Mouse (Mus musculus) mesoderm, embryonic 11.5 days (tissue): Measurements from ENCODE around the gene Pdzrn3.

Experiments used
- DNase-seq: peaks from one replicate; pipeline ENCODE4 v3.0.0-alpha.2; 2012; ENCODE audit warnings: low read depth, low spot score

Pdzrn3 gene

DNA sequence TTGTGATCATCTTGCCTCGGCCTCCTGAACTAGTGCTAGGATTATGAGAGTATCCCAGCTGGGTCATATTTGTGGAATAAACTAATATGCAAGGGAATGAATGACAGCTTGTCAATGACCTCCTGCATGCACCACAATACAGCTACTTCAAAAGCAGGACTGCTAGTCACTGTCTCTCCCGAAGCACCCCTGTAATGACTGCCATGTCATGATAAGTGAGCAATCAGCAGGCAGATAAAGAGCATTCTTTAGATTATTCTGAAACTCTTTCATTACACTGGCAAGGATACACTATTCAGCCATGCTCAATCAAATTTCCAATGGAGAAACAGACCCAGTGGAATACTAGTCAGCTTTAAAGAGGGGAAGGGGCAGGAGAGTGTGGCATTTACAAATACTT is 85.8 kb downstream of the Pdzrn3 start:
- no peak for DNase-seq

- no peak for DNase-seq
Observed at GRCm38 (mm10) chr6:101290160-101290559, 87.5 kb downstream of the Pdzrn3 start.

DNA sequence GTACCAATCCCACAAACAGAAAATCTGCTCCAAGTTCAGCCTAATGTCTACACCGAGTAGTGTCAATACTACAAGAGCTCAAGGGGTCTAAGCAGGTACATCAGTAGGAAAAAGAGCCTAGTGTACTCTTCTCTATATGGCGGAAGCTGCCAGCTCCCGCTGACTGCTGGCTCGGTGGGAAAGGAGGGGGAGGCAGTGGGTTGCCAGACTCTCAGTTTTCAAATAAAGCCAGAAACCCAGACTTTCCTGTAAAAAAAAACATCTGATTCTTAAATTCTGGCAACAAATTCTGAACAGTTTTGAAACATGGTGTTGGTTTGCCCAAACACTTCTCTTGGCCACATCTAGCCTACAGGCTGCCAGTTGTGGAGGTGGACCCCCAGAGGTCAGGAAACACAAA is 88.3 kb downstream of the Pdzrn3 start:
- no peak for DNase-seq

DNA sequence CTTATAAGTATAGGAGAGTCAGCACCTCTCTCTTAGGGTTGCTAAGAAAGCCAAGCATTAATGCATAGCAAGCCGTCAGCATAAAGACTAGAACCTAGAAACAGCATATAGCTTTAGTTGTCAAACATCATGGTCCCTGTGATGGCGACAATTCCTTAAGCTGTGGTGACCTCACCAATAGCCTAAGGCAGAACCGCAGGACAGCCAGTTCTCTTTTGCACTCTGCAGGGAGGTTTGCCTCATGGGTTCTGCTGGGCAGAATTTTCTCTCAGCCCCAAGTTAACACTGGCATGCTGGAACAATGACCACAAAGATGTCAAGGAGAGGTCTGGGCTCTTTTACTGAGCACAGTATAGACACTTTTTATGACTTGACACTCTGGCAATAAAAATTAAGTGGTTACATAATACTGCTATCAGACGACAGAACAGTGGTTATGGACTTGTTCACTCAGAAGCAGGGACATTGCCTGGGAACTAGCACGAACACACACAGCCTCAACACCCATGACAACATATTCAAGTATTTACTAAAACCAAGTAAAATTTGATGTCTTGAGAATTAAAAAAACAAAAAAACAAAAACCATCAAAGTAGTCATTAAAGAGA is 90.0 kb downstream of the Pdzrn3 start:
- no peak for DNase-seq

DNA sequence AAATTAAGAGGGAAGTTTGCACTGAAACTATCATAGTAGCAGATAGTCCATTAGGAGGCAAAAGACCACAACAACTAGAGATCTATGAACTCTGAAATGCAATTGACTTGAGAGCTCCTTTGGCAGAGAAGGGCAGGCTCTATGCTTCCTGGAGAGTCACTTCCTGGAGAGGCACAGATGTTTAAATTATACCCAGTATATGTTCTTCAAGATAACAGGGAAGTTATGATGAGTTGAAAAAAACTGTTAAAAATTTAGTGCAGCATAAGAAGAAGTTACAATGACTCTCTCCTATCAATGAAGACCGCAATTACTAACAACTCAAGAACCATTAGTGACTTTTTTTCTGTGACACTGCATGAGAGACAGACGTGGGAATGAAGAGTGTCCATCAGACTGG is 90.6 kb downstream of the Pdzrn3 start:
- DNase-seq, result no peak

DNA sequence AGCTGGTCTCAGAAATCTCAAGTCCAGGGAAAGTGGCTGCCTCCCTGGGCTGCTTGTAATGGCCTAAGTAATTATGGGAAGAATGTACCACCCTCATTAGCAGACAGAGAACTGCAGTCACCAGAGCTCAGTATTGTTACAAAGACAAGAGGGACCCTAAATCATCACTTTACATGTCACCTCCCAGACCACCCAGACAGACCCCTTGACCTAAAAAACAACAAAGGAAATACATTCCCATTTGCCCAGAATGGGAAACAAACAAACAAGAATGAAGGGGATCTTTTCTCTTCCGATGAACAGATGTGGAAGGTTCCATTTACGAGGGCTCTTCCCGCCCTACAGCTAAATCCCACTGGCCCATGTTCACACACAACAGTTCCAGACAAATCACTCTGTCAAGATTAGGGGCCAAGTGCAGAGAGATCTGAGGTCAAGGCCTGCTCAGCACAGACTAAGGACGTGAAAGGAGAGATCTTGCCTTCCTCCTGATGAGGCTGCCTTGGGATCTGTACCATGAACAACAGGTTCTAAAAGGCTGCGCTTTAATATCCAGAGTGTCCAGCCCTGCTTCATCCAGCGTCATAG is 93.2 kb downstream of the Pdzrn3 start:
- peak; percentile 68 for DNase-seq

DNA sequence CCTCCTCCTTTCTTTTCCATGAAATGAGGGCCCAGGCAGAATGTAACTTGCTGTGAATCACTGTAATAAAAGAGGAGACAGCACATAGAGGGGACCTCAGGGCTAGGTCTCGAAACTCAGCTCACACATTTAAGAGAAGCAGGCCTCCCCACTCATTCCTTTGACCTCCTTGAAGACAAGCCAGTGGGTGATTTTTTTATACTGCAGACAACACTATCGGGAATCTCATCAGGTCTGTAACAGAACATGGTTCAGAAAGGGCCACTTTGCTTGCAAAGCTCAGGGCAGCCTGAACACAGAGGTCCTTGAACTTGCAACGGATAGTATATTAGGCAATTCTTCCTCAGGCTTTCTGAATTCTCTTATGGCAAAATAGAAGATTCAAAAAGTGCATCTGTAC is 93.8 kb downstream of the Pdzrn3 start:
- DNase-seq, result no peak

GRCm38 (mm10) chr6:101281644-101282043 is 96.1 kb downstream of the Pdzrn3 start:
- no peak for DNase-seq

GRCm38 (mm10) chr6:101280811-101281218 is 96.9 kb downstream of the Pdzrn3 start:
- DNase-seq, result no peak

GRCm38 (mm10) chr6:101278286-101278932 is 99.3 kb downstream of the Pdzrn3 start:
- no peak for DNase-seq

DNA sequence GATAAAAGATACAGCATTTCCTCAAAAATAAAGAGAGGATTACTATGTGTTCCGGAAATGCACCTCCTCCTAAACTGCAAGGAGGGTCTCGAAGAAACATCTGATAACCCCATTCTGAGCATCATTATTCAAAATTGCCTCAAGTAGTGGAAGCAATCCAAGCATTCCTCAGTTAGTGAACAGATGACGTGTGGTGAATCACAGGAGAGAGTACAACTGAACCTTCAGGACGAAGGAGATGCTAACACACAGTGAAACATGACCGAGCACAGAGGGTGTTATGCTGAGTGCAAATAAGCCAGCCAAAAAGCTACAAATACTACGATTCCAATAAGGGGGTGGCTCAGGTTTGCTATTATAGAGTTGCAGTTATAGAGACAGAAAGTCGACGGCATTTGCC is 101.4 kb downstream of the Pdzrn3 start:
- no peak for DNase-seq

DNA sequence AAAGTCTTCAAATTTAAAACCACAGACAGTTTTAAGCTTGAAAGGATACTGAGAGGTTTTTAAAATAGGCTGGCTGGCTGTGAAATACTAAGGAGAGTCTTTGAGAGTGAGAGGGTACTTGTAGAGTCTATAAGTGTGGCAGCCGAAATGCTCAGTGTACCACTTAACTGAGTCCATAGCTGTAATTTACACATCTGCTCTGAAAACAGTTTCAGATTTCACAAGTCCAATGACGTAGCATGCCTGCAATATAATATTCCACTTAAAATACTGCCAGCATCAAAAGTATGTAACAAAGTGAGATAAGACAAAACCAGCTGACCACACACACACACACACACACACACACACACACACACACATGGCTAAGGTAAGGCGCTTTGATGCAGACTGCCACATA is 101.9 kb downstream of the Pdzrn3 start:
- no peak for DNase-seq

- no peak for DNase-seq
Observed at GRCm38 (mm10) chr6:101274846-101275245, 102.9 kb downstream of the Pdzrn3 start.

- no peak for DNase-seq
Observed at GRCm38 (mm10) chr6:101272256-101272655, 105.4 kb downstream of the Pdzrn3 start.

DNA sequence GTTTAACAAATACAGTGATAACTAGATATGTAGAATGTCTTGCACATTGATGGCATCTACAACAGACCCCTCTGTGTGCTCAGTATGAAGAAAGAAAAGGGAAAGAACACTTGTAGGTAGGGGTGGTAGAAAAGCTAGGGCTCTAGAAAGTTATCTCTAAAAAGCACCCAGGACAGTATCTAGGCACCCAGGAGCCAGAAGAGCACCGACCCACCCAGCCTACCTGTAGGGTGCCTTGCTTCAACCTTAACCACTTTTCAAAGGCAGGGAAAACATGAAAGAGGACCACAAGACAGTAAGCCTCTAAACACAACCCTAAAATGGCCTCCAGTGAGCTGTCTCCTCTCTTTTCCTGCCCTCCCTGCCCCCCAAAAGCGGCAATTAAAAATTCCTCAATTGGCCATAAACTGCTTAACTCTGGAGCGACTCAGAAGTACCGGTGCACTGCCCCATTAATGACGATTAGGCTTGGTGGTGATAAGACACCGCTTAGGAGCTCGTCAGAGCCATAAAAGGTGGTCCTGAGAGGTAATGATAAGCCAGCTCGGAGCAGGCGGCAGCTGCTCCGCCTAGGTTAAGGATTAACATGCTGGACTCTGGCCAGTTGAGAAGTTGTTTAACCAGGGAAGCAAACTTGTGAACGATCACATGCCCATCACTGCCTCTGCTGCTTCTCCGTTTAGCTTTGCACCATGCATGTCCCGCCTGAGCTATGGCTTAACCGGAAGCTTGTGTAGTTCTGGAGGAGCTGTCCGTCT is 106.1 kb downstream of the Pdzrn3 start:
- no peak for DNase-seq

DNA sequence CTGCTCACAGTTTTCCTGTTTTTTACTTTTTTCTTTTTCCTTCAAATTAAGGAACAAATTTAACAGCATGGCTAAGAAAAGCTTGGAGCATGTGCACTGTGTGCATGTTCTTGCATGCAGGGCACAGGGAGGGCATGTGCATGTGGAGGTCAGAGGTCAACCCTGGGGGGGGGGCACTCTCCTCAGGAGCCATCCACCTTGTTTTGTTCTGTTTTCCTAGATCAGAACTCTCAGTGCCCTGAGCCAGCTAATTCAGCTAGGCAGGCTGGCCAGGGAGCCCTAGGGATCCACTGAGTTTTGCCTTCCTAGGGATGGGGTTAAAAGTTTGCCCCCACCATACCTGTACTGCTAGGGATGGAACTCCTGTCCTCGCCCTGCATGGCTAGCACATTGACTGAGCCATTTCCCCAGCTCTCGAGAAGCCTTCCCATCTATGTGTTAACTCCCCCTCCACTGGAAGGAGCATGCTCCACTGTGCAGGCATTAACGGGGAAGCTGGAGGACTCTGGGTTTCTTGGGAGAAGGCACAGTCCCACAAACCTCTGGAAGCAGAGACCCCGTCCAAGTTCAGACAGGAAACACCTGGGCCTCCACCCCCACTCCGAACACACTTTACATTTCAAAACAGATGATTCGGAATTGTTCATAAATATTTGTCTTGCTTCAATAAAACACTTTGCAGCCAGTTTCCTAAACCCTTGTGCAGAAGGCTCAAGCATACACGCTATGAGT is 107.4 kb downstream of the Pdzrn3 start:
- no peak for DNase-seq

DNA sequence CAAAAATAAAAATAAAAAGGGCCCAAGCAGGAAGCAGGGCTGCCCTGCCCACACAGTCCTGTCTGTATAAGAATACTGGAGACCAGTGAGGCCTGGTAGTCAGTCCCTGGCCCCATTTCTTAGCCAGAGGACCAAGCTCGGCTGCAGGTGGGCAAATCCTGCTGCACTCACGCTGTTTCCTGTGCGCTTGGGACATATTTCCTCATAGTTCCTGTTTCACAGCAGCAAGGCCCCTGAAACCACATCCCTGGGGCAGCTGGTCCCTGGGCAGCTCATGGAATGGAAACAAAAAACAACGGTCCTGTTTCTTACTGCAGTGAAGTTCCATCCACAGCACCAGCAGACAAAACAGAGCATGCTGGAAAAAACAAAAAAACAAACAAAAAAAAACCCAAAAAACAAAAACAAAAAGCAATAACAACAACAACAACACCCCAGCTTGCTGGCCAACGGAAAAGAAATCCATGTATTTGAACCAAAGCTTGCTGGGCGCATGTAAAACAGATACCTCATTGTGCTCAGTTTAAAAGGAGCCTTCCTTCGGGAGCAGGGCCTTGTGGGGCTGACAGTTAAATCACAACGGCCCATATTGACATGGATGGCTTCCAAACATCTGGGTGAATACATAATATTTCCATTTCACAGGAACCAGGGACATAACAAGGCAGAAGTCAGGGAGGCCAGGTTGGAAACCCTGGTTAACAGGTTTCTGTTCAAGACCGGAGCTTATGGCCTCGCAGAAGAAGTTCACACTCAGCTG is 108.2 kb downstream of the Pdzrn3 start:
- DNase-seq, result no peak

- DNase-seq, result no peak
Observed at GRCm38 (mm10) chr6:101268266-101268665, 109.4 kb downstream of the Pdzrn3 start.

DNA sequence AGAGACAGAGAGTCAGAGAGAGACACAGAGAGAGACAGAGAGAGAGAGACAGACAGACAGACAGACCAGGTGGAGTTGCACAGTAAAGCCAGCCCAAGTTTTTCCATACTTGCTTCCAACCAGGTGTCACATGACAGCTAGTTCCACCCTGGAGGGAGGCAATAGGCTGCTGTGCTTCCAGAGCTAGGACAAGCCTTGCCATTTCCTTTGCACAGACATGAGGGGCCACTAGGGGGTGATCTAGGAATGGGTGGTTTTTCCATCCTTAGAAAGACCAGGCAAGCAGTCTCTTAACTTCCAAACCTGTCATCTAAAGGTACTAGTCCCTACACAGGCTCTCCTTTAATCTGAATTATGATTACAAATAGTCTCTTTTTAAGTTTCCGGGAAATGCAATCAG is 110.9 kb downstream of the Pdzrn3 start:
- peak; percentile 78 for DNase-seq

- DNase-seq, result peak; percentile 81
Observed at GRCm38 (mm10) chr6:101263544-101263943, 114.2 kb downstream of the Pdzrn3 start.

DNA sequence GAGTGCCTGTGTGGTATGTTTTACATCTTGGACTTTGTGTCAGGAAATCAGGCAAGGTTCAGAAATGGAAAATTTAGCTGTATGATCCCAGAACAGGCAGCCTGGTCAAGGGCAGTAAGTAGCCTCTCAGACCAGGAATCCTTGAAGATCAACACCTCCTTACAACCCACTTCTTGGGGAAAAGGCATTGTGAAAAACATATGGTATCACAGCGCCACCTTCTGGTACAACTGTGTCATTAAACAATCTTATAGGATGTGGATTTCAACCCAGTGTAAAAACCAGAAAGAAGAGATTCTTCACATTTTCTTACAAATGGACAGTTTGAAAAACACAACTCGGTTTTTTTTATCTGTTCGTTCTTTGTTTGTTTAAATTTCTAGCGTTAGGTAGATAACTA is 116.2 kb downstream of the Pdzrn3 start:
- peak; percentile 81 for DNase-seq
